ENCODE assay signal across 17 mouse cellular contexts in genomic region chr5:139237436-139237835, GRCm38 (mm10).
"Had no signal": no experiment of that assay in that cellular context is flagged by ENCODE, and none has a peak within 500 bp of the region (broad histone marks: within the 10 kb centered on the region; RNA-seq: fewer than 3 reads in every experiment).

No protein-coding gene starts in this region.

- ATAC-seq: liver, postnatal 0 days; lung, postnatal 0 days; midbrain, embryonic 16.5 days had no signal

- H3K4me3 ChIP-seq: liver, embryonic 15.5 days; lung, embryonic 15.5 days; megakaryocyte, embryonic 14.5 days; midbrain, embryonic 12.5 days; neural tube, embryonic 12.5 days had no signal

- H3K27me3 ChIP-seq: liver, embryonic 15.5 days; lung, embryonic 15.5 days; megakaryocyte, embryonic 14.5 days; midbrain, embryonic 12.5 days; neural tube, embryonic 12.5 days had no signal

- H3K9ac ChIP-seq: liver, embryonic 15.5 days; liver, postnatal 0 days; lung, embryonic 15.5 days; midbrain, embryonic 12.5 days; neural tube, embryonic 12.5 days had no signal

- H3K4me2 ChIP-seq: liver, embryonic 15.5 days; lung, embryonic 15.5 days; midbrain, embryonic 12.5 days; neural tube, embryonic 12.5 days had no signal

- DNase-seq: liver, postnatal 0 days; lung, adult 2 months; lung, postnatal 14 days; lung, postnatal 36 days; midbrain, embryonic 14.5 days; right cerebral cortex, postnatal 14 days; thymus, adult 18-20 months; thymus, postnatal 14 days; thymus, postnatal 4 days had no signal

- H3K9me3 ChIP-seq: liver, embryonic 15.5 days; lung, embryonic 15.5 days; megakaryocyte, embryonic 14.5 days; midbrain, embryonic 12.5 days; neural tube, embryonic 12.5 days had no signal

- H3K27ac ChIP-seq: liver, embryonic 15.5 days; lung, embryonic 15.5 days; macrophage; midbrain, embryonic 12.5 days; neural tube, embryonic 12.5 days had no signal

- H3K4me1 ChIP-seq: liver, embryonic 15.5 days; lung, embryonic 15.5 days; megakaryocyte, embryonic 14.5 days; midbrain, embryonic 12.5 days; neural tube, embryonic 12.5 days had no signal
